Mouse (Mus musculus) liver, embryonic 14.5 days (tissue): ENCODE data around the gene Nfkb1. TPM values are rescaled to one million over a fixed set of nuclear protein-coding genes. Genes with fewer than 3 reads are reported as not detected.

Experiments
- ATAC-seq: fragments of 200-750 bp; cut with Nextera tagmentation; 2 replicates; pipeline ENCODE4 v1.8.0; 2017; ENCODE audit warnings: moderate number of reproducible peaks, mild to moderate bottlenecking, moderate library complexity; ENCODE audit not compliant: insufficient read depth
- DNase-seq, 3 experiments: peaks; one replicate each; pipeline ENCODE4 v3.0.0-alpha.2; 2012 to 2013; ENCODE audit warnings: low read depth in 3 of 3, low spot score in 3 of 3
- H3K27ac ChIP-seq: fragments of 300-500 bp; sonication (generic); 2 replicates; pipeline ENCODE4 v1.5.1; 2014; ENCODE audit warnings: moderate library complexity, mild to moderate bottlenecking, control low read depth, inconsistent platforms
- H3K27me3 ChIP-seq: fragments of 300-500 bp; sonication (generic); 2 replicates; pipeline ENCODE4 v1.6.1; 2014; ENCODE audit warnings: mild to moderate bottlenecking, low read length, moderate library complexity; ENCODE audit not compliant: control insufficient read depth, insufficient read depth
- H3K36me3 ChIP-seq: fragments of 300-500 bp; sonication (generic); replicated peaks from 2 replicates; pipeline ENCODE4 v1.6.1; 2014; ENCODE audit warnings: low read depth; ENCODE audit not compliant: control insufficient read depth, insufficient read depth
- H3K4me1 ChIP-seq, 2 experiments: fragments of 200-500 bp in 1 of 2; fragments of 300-500 bp in 1 of 2; sonication (generic) in 1 of 2; replicated peaks; 2 replicates each; pipeline ENCODE4 v1.6.1; 2012 to 2014; ENCODE audit warnings: antibody characterized with exemption in 1 of 2, inconsistent platforms in 1 of 2, low read length in 1 of 2; ENCODE audit not compliant: control insufficient read depth in 2 of 2, insufficient read depth in 2 of 2
- H3K4me2 ChIP-seq: fragments of 300-500 bp; sonication (generic); 2 replicates; pipeline ENCODE4 v1.6.1; 2014; ENCODE audit warnings: low read depth, mild to moderate bottlenecking, control low read depth, moderate library complexity
- H3K4me3 ChIP-seq, 2 experiments: fragments of 200-500 bp in 1 of 2; fragments of 300-500 bp in 1 of 2; sonication (generic) in 1 of 2; 2 replicates each; pipeline ENCODE4 v1.5.1; 2012 to 2014; ENCODE audit warnings: low read depth in 2 of 2, low read length in 2 of 2, mild to moderate bottlenecking in 2 of 2, control low read depth in 1 of 2, inconsistent platforms in 1 of 2, moderate library complexity in 1 of 2; ENCODE audit not compliant: insufficient read depth in 1 of 2
- H3K9ac ChIP-seq: fragments of 300-500 bp; sonication (generic); replicated peaks from 2 replicates; pipeline ENCODE4 v1.6.1; 2014; ENCODE audit warnings: mild to moderate bottlenecking, control low read depth, moderate library complexity
- H3K9me3 ChIP-seq: fragments of 300-500 bp; sonication (generic); 2 replicates; pipeline ENCODE4 v1.6.1; 2016; ENCODE audit warnings: low read length, mixed read lengths; ENCODE audit not compliant: control insufficient read depth
- CTCF ChIP-seq: IDR thresholded peaks from 2 replicates; pipeline ENCODE4 v1.5.1; 2016; ENCODE audit warnings: antibody characterized with exemption, low read depth, control low read depth
- EP300 ChIP-seq: IDR thresholded peaks from 2 replicates; pipeline ENCODE4 v1.6.1; 2016; ENCODE audit warnings: antibody characterized with exemption, low read depth
- WGBS: fragments of 180-500 bp; shearing (Covaris S2); extraction: QIAGEN DNeasy Blood & Tissue Kit; methylation state at CpG from one replicate; pipeline ENCODE4 v1.1.7; 2014; ENCODE audit not compliant: insufficient replicate concordance; 5-methylcytosine and 5-hydroxymethylcytosine counted together
- polyA plus RNA-seq, 2 experiments: library from polyadenylated mRNA; depleted of rRNA in 1 of 2; stranded (reverse) in 1 of 2; unstranded in 1 of 2; fragments of >200 nt; fragmentation: Nextera tagmentation in 1 of 2; extraction: Ambion mirVana in 1 of 2; gene quantifications; 2 replicates each; pipeline versions ENCODE4 v1.2.1 to v1.2.3; 2012 to 2014

The Nfkb1 gene
- polyA plus RNA-seq, 2 experiments, result 11.2 to 16.5 TPM

DNA sequence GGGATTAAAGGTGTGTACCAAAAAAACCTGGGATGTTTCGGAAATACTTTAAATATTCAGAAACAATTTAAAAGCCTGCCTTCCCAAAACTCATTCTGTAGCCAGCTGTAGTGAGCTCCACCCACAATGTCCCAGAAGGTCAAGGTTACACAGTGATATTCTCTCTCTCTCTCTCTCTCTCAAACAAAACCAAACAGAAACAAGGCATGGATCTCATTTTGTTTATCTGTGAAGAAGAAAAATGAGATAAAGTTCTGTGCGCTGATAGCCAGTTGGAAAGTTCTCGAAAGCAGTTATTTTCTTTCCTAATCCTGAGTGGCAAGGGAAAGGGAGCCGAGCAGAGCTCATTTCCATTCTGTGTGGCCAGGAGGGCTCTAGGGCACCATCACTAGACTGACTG lies 85.9 kb downstream of the Nfkb1 start:
- no peaks in the 10 kb centered on the region for H3K9me3 ChIP-seq
- no peaks in the 10 kb centered on the region for H3K36me3 ChIP-seq
- H3K9ac ChIP-seq, result no peak overlapping the region
- 44% methylated on average over 4 of the region's 4 CpGs for WGBS
- H3K4me1 ChIP-seq, result peaks cover 3 to 20% of the 10 kb centered on the region in 2 experiments; a peak in 2 of 4 replicates
- ATAC-seq (no peak), DNase-seq (no peak)
- no peak overlapping the region for H3K27ac ChIP-seq
- H3K4me2 ChIP-seq, result no peak overlapping the region
- TF ChIP-seq CTCF, result no peak
- no peak for TF ChIP-seq EP300
- H3K4me3 ChIP-seq, result no peak overlapping the region
- no peaks in the 10 kb centered on the region for H3K27me3 ChIP-seq

GRCm38 (mm10) chr3:135604626-135605417 lies 86.5 kb downstream of the Nfkb1 start:
- Histone ChIP-seq H3K27me3 (no peaks in the 10 kb centered on the region), H3K36me3 (no peaks in the 10 kb centered on the region), H3K9me3 (no peaks in the 10 kb centered on the region), H3K4me2 (no peak overlapping the region), H3K4me3 (no peak overlapping the region), H3K4me1 (peaks cover 3 to 20% of the 10 kb centered on the region in 2 experiments; a peak in 2 of 4 replicates), H3K9ac (no peak overlapping the region), H3K27ac (no peak overlapping the region)
- TF ChIP-seq EP300 (no peak), CTCF (no peak)
- ATAC-seq (no peak), DNase-seq (no peak)
- 58% methylated on average over 10 of the region's 10 CpGs for WGBS

- peaks cover 3 to 16% of the 10 kb centered on the region in 2 experiments; a peak in 2 of 4 replicates for H3K4me1 ChIP-seq
- H3K36me3 ChIP-seq, result no peaks in the 10 kb centered on the region
- TF ChIP-seq CTCF, result no peak
- TF ChIP-seq EP300, result no peak
- no peak overlapping the region for H3K27ac ChIP-seq
- no peak for ATAC-seq
- H3K9me3 ChIP-seq, result no peaks in the 10 kb centered on the region
- no peak overlapping the region for H3K4me3 ChIP-seq
- DNase-seq, result no peak
- H3K9ac ChIP-seq, result no peak overlapping the region
- no peak overlapping the region for H3K4me2 ChIP-seq
- no peaks in the 10 kb centered on the region for H3K27me3 ChIP-seq
- 32% methylated on average over 10 of the region's 10 CpGs for WGBS
Measured at GRCm38 (mm10) chr3:135602731-135603130, 88.6 kb downstream of the Nfkb1 start.

DNA sequence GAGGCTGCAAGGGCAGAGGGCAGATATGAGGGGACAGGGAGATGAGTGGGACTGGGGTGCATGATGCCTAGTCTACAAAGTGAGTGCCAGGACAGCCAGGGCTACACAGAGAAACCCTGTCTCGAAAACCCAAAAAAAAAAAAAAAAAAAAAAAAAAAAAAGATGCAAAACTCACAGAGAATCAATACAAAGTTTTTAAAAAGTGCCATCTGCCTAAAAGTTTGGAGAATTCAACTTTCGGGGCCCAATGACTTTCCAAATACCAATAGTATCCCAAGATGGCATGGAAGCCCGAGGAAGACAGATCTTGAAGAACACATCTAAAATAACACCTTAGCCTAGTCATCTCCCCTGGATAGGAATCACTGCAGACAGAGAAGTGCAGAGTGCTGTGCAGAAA lies 93.0 kb downstream of the Nfkb1 start:
- H3K9me3 ChIP-seq, result no peaks in the 10 kb centered on the region
- H3K4me3 ChIP-seq, result no peak overlapping the region
- ATAC-seq (no peak), DNase-seq (no peak)
- no peak overlapping the region for H3K27ac ChIP-seq
- WGBS, result 76% methylated on average over 2 of the region's 3 CpGs
- peaks cover 0 to 3% of the 10 kb centered on the region in 2 experiments; a peak in 1 of 4 replicates for H3K4me1 ChIP-seq
- no peak overlapping the region for H3K4me2 ChIP-seq
- no peaks in the 10 kb centered on the region for H3K27me3 ChIP-seq
- H3K9ac ChIP-seq, result no peak overlapping the region
- H3K36me3 ChIP-seq, result no peaks in the 10 kb centered on the region; the same call in 1 of the 2 replicates
- TF ChIP-seq CTCF (no peak), EP300 (no peak)

GRCm38 (mm10) chr3:135597014-135597413 lies 94.3 kb downstream of the Nfkb1 start:
- no peak overlapping the region for H3K9ac ChIP-seq
- no peak for ATAC-seq
- no peak overlapping the region for H3K4me3 ChIP-seq
- 40% methylated on average over 4 of the region's 4 CpGs for WGBS
- DNase-seq, result no peak
- no peak overlapping the region for H3K27ac ChIP-seq
- peaks cover 0 to 3% of the 10 kb centered on the region in 2 experiments; a peak in 1 of 4 replicates for H3K4me1 ChIP-seq
- no peaks in the 10 kb centered on the region for H3K9me3 ChIP-seq
- no peak overlapping the region for H3K4me2 ChIP-seq
- TF ChIP-seq EP300, result no peak
- TF ChIP-seq CTCF, result no peak
- no peaks in the 10 kb centered on the region; the same call in none of the 2 replicates for H3K36me3 ChIP-seq
- no peaks in the 10 kb centered on the region for H3K27me3 ChIP-seq
